Mouse (Mus musculus) neural tube, embryonic 14.5 days (tissue): ENCODE measurements around the gene Tmcc3. TPM values are rescaled to one million over a fixed set of nuclear protein-coding genes. Genes with fewer than 3 reads are reported as not detected.
A peak's percentile ranks its signal among the peaks of the same experiment; 100 is the strongest.

Experiments used
- ATAC-seq: fragments of 200-750 bp; cut with Nextera tagmentation; 2 replicates; pipeline ENCODE4 v1.8.0; 2017; ENCODE audit warnings: low read depth, mild to moderate bottlenecking, moderate TSS enrichment, moderate library complexity
- H3K27ac ChIP-seq: fragments of 300-500 bp; sonication (generic); 2 replicates; pipeline ENCODE4 v1.5.1; 2014; ENCODE audit warnings: low read depth, mild to moderate bottlenecking, control low read depth, low read length, moderate library complexity, mixed read lengths
- H3K27me3 ChIP-seq: fragments of 300-500 bp; sonication (generic); 2 replicates; pipeline ENCODE4 v1.6.1; 2014; ENCODE audit warnings: low read length; ENCODE audit not compliant: control insufficient read depth, insufficient read depth
- H3K36me3 ChIP-seq: fragments of 300-500 bp; sonication (generic); 2 replicates; pipeline ENCODE4 v1.6.1; 2014; ENCODE audit warnings: low read length, mixed read lengths; ENCODE audit not compliant: control insufficient read depth, insufficient read depth
- H3K4me1 ChIP-seq: fragments of 300-500 bp; sonication (generic); 2 replicates; pipeline ENCODE4 v1.6.1; 2014; ENCODE audit warnings: low read length; ENCODE audit not compliant: control insufficient read depth, insufficient read depth
- H3K4me2 ChIP-seq: fragments of 300-500 bp; sonication (generic); 2 replicates; pipeline ENCODE4 v1.6.1; 2014; ENCODE audit warnings: mild to moderate bottlenecking, low read depth, low read length, control low read depth
- H3K4me3 ChIP-seq: fragments of 300-500 bp; sonication (generic); 2 replicates; pipeline ENCODE4 v1.5.1; 2014; ENCODE audit warnings: low read depth, low read length, control low read depth, mixed read lengths
- H3K9ac ChIP-seq: fragments of 300-500 bp; sonication (generic); replicated peaks from 2 replicates; pipeline ENCODE4 v1.6.1; 2014; ENCODE audit warnings: low read depth, mild to moderate bottlenecking, control low read depth, low read length, mixed read lengths
- H3K9me3 ChIP-seq: fragments of 300-500 bp; sonication (generic); 2 replicates; pipeline ENCODE4 v1.6.1; 2016; ENCODE audit warnings: low read length; ENCODE audit not compliant: control insufficient read depth
- WGBS: fragments of 180-500 bp; shearing (Covaris S2); extraction: QIAGEN DNeasy Blood & Tissue Kit; methylation state at CpG from one replicate; pipeline ENCODE4 v1.1.7; 2014; 5-methylcytosine and 5-hydroxymethylcytosine counted together
- polyA plus RNA-seq: library from polyadenylated mRNA; unstranded; fragments of >200 nt; fragmentation: Nextera tagmentation; extraction: Ambion mirVana; gene quantifications from 2 replicates; pipeline ENCODE4 v1.2.1, GENCODE M21; 2014

Gene Tmcc3
- 19.1 and 24.2 TPM in 2 replicates for polyA plus RNA-seq

GRCm38 (mm10) chr10:94311511-94312006 is at the start of gene Tmcc3:
TSS of gene Tmcc3 (plus strand) at chr10:94311949.
- WGBS: 1% methylated on average over 19 of the region's 19 CpGs
- no peaks in the 10 kb centered on the region for H3K36me3 ChIP-seq
- H3K27ac ChIP-seq: no peak within 1 kb of the TSS
- peaks cover 6% of the 10 kb centered on the region; the same call in 1 of the 2 replicates for H3K4me1 ChIP-seq
- H3K27me3 ChIP-seq: no peaks in the 10 kb centered on the region
- H3K4me2 ChIP-seq: peak within 1 kb of the TSS; percentile 73
- H3K4me3 ChIP-seq: peak within 1 kb of the TSS; percentile 39
- H3K9me3 ChIP-seq: no peaks in the 10 kb centered on the region
- ATAC-seq: peak; percentile 31; the same call in 1 of the 2 replicates
- peak within 1 kb of the TSS; percentile 44 for H3K9ac ChIP-seq

- Histone ChIP-seq H3K27me3 (no peaks in the 10 kb centered on the region), H3K9ac (no peak overlapping the region), H3K36me3 (no peaks in the 10 kb centered on the region), H3K4me2 (no peak overlapping the region), H3K4me3 (no peak overlapping the region), H3K4me1 (0 out of 2 replicates have a peak, but pooled peaks cover 3% of the 10 kb centered on the region), H3K27ac (no peak overlapping the region), H3K9me3 (no peaks in the 10 kb centered on the region)
- no peak for ATAC-seq
- WGBS: 90% methylated on average over 13 of the region's 13 CpGs
Observed at GRCm38 (mm10) chr10:94262646-94263045, 49.1 kb upstream of the Tmcc3 start.

- Histone ChIP-seq H3K4me3 (no peak overlapping the region), H3K4me2 (no peak overlapping the region), H3K9ac (no peak overlapping the region), H3K36me3 (no peaks in the 10 kb centered on the region), H3K4me1 (0 out of 2 replicates have a peak, but pooled peaks cover 3% of the 10 kb centered on the region), H3K9me3 (no peaks in the 10 kb centered on the region), H3K27me3 (no peaks in the 10 kb centered on the region), H3K27ac (no peak overlapping the region)
- 79% methylated on average over 3 of the region's 3 CpGs for WGBS
- no peak for ATAC-seq
Observed at GRCm38 (mm10) chr10:94263211-94263610, 48.5 kb upstream of the Tmcc3 start.

GRCm38 (mm10) chr10:94265656-94266542 is 45.9 kb upstream of the Tmcc3 start:
- Histone ChIP-seq H3K4me3 (no peak overlapping the region), H3K27ac (no peak overlapping the region), H3K4me1 (0 out of 2 replicates have a peak, but pooled peaks cover 3% of the 10 kb centered on the region), H3K27me3 (no peaks in the 10 kb centered on the region), H3K9me3 (no peaks in the 10 kb centered on the region), H3K36me3 (no peaks in the 10 kb centered on the region), H3K4me2 (no peak overlapping the region), H3K9ac (no peak overlapping the region)
- peak; percentile 51; the same call in 1 of the 2 replicates for ATAC-seq
- WGBS: 54% methylated on average over 17 of the region's 17 CpGs

- Histone ChIP-seq H3K4me1 (no peaks in the 10 kb centered on the region), H3K27me3 (no peaks in the 10 kb centered on the region), H3K36me3 (no peaks in the 10 kb centered on the region), H3K4me3 (no peak overlapping the region), H3K9ac (no peak overlapping the region), H3K27ac (no peak overlapping the region), H3K4me2 (no peak overlapping the region), H3K9me3 (no peaks in the 10 kb centered on the region)
- no peak for ATAC-seq
- 5% methylated on average over 3 of the region's 3 CpGs for WGBS
Observed at GRCm38 (mm10) chr10:94275321-94275720, 36.4 kb upstream of the Tmcc3 start.

- H3K4me2 ChIP-seq: no peak overlapping the region
- H3K4me1 ChIP-seq: no peaks in the 10 kb centered on the region
- H3K4me3 ChIP-seq: no peak overlapping the region
- H3K27ac ChIP-seq: no peak overlapping the region
- no peak overlapping the region for H3K9ac ChIP-seq
- no peaks in the 10 kb centered on the region for H3K36me3 ChIP-seq
- no peak for ATAC-seq
- no peaks in the 10 kb centered on the region for H3K27me3 ChIP-seq
- no peaks in the 10 kb centered on the region for H3K9me3 ChIP-seq
- 55% methylated on average over 2 of the region's 2 CpGs for WGBS
Observed at GRCm38 (mm10) chr10:94276511-94276910, 35.2 kb upstream of the Tmcc3 start.

- H3K27me3 ChIP-seq: no peaks in the 10 kb centered on the region
- no peak overlapping the region for H3K9ac ChIP-seq
- H3K36me3 ChIP-seq: no peaks in the 10 kb centered on the region
- no peaks in the 10 kb centered on the region for H3K4me1 ChIP-seq
- 62% methylated on average over 8 of the region's 8 CpGs for WGBS
- H3K9me3 ChIP-seq: no peaks in the 10 kb centered on the region
- H3K4me2 ChIP-seq: no peak overlapping the region
- ATAC-seq: no peak
- H3K4me3 ChIP-seq: no peak overlapping the region
- no peak overlapping the region for H3K27ac ChIP-seq
Observed at GRCm38 (mm10) chr10:94282179-94282578, 29.6 kb upstream of the Tmcc3 start.

GRCm38 (mm10) chr10:94282797-94283196 is 29.0 kb upstream of the Tmcc3 start:
- H3K27me3 ChIP-seq: no peaks in the 10 kb centered on the region
- H3K9ac ChIP-seq: no peak overlapping the region
- no peaks in the 10 kb centered on the region for H3K9me3 ChIP-seq
- ATAC-seq: no peak
- WGBS: 85% methylated on average over 7 of the region's 7 CpGs
- H3K4me2 ChIP-seq: no peak overlapping the region
- H3K4me3 ChIP-seq: no peak overlapping the region
- no peaks in the 10 kb centered on the region for H3K36me3 ChIP-seq
- no peaks in the 10 kb centered on the region for H3K4me1 ChIP-seq
- H3K27ac ChIP-seq: 0 out of 2 replicates have a peak overlapping the region, but pooled peaks have one; percentile 10

- H3K9ac ChIP-seq: no peak overlapping the region
- no peak overlapping the region for H3K4me2 ChIP-seq
- H3K9me3 ChIP-seq: no peaks in the 10 kb centered on the region
- peaks cover 13% of the 10 kb centered on the region; the same call in 1 of the 2 replicates for H3K4me1 ChIP-seq
- H3K36me3 ChIP-seq: no peaks in the 10 kb centered on the region
- no peaks in the 10 kb centered on the region for H3K27me3 ChIP-seq
- H3K4me3 ChIP-seq: no peak overlapping the region
- WGBS: 81% methylated on average over 5 of the region's 5 CpGs
- peak overlapping the region; percentile 45; the same call in 1 of the 2 replicates for H3K27ac ChIP-seq
- no peak for ATAC-seq
Observed at GRCm38 (mm10) chr10:94294437-94294836, 17.3 kb upstream of the Tmcc3 start.
